23 mouse cellular contexts compared by ENCODE assay signal in genomic region chr5:74132671-74133070, GRCm38 (mm10).
DNase-seq lines count a peak whose midpoint lies in the region; ATAC-seq and TF ChIP-seq lines count a peak whose summit lies in the region.
"Had no signal": no experiment of that assay in that cellular context is flagged by ENCODE, and none has a peak within 500 bp of the region (broad histone marks: within the 10 kb centered on the region; RNA-seq: fewer than 3 reads in every experiment).

No protein-coding gene starts in this region.

- H3K27me3 ChIP-seq in thymus, adult 2 months (ENCODE audit: control insufficient read depth, insufficient read depth, low read length): no peaks in the 10 kb centered on the region
- H3K27me3 ChIP-seq: embryonic facial prominence, embryonic 15.5 days; heart, embryonic 15.5 days; hindbrain, embryonic 13.5 days had no signal

- TF ChIP-seq POLR2A in thymus, adult 2 months (IDR thresholded peaks at IDR 0.05; ENCODE audit: control insufficient read depth, extremely low read depth, insufficient read depth, low read length, poor library complexity): no peak

- ATAC-seq in CD4-positive, CD25-positive, alpha-beta regulatory T cell, adult 4 months: no peak
- ATAC-seq: forebrain, embryonic 14.5 days; hindbrain, postnatal 0 days had no signal

- peak; percentile 25 for DNase-seq in CD4-positive, CD25-positive, alpha-beta regulatory T cell, adult 2 months (ENCODE audit: low read depth, low spot score)
- DNase-seq in brain, adult 2 months (ENCODE audit: low read depth, low spot score): peak; percentile 10
- DNase-seq in thymus, adult 2 months: peak; percentile 31
- DNase-seq in thymus, postnatal 25 days: peak; percentile 37
- DNase-seq in yolk sac, embryonic 10.5 days (ENCODE audit: low spot score): no peak
- DNase-seq in left cerebral cortex, adult 8-10 months (ENCODE audit: low spot score in 2 of 2): no peak
- DNase-seq in kidney, postnatal 10 days: no peak
- DNase-seq: adrenal gland, adult 8-10 months; B cell, adult 2 months; cerebellum, adult 18-20 months; cerebellum, adult 9-11 months; cerebellum, postnatal 36 days; gastrocnemius, postnatal 10 days; heart, adult 18-20 months; heart, postnatal 14 days had no signal

- H3K4me1 ChIP-seq in thymus, adult 2 months (replicated peaks; ENCODE audit: control insufficient read depth, insufficient read depth, low read length): peaks cover 9% of the 10 kb centered on the region

- 15% methylated on average over 8 of the region's 8 CpGs for WGBS in thymus, adult 2 months

- TF ChIP-seq CTCF in thymus, adult 2 months (IDR thresholded peaks at IDR 0.05; ENCODE audit: borderline replicate concordance, control insufficient read depth, extremely low read depth, insufficient read depth, low read length, poor library complexity): no peak

- no peak overlapping the region for H3K4me3 ChIP-seq in thymus, adult 2 months (ENCODE audit: control insufficient read depth, insufficient read depth, low read length)
- H3K4me3 ChIP-seq: embryonic facial prominence, embryonic 15.5 days; erythroblast, embryonic 14.5 days; forebrain, embryonic 10.5 days; heart, embryonic 15.5 days; hindbrain, embryonic 13.5 days had no signal

- H3K36me3 ChIP-seq in thymus, adult 2 months (ENCODE audit: control insufficient read depth, insufficient read depth, low read length): no peaks in the 10 kb centered on the region
- H3K36me3 ChIP-seq: embryonic facial prominence, embryonic 15.5 days; forebrain, embryonic 10.5 days; heart, embryonic 15.5 days; hindbrain, embryonic 13.5 days had no signal

- H3K27ac ChIP-seq in thymus, adult 2 months (ENCODE audit: control insufficient read depth, insufficient read depth, low read length): no peak overlapping the region
- H3K27ac ChIP-seq: forebrain, embryonic 10.5 days; heart, embryonic 15.5 days; hindbrain, embryonic 13.5 days; hindbrain, postnatal 0 days had no signal

Comparison
In these comparisons a context has a peak if more than half of its experiments do, and no peak if none do; other contexts are left out.
1. DNase-seq: peak in CD4-positive, CD25-positive, alpha-beta regulatory T cell, adult 2 months (single experiment), brain, adult 2 months (single experiment), thymus, adult 2 months (single experiment) and thymus, postnatal 25 days (single experiment); none in yolk sac, embryonic 10.5 days (single experiment), left cerebral cortex, adult 8-10 months (0 of 2) and kidney, postnatal 10 days (single experiment).